Mouse (Mus musculus): Measurements from ENCODE around the gene Tnfsf13. TPM values are rescaled to one million over a fixed set of nuclear protein-coding genes. Genes with fewer than 3 reads are reported as not detected.

The Tnfsf13 gene
- total and polyA plus RNA-seq, 2 experiments from 2014 or later, result 0.57 TPM; not detected in 1

DNA sequence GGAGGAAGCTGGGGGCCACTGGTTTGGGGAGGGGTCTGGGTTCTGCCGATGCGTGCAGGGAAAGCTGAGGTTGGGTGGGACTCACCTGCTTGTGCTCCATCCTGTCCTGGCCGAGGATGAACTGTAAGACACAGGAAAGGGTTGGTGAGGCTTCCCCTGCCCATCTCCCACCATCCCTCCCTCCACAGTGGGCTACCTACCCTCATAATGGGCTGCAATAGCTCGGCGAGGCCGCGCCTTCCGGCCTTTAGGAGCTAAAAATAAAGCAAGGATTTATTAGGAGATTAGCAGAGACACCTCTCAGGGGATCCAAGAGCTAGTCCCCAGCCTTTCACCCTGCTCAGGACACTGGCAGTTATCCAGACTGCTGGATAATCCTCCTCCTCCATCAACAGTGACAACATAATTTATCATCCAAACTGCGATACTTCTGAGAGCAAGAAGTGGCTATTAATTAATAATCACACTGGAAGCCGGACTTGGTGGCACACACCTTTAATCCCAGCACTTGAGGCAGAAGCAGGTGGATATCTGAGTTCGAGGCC lies 7.9 kb upstream of the Tnfsf13 start:
- DNase-seq (ENCODE audit: low spot score) (no peak), ATAC-seq (ENCODE audit: insufficient read depth, low read depth) (no peak)
- 42% methylated on average over 11 of the region's 11 CpGs for WGBS
- H3K36me3 ChIP-seq (replicated peaks; ENCODE audit: control insufficient read depth, insufficient read depth, low read length), result no peaks in the 10 kb centered on the region
- no peak for TF ChIP-seq EP300 (IDR thresholded peaks at IDR 0.05; ENCODE audit: low read depth)
- TF ChIP-seq CTCF (IDR thresholded peaks at IDR 0.05; ENCODE audit: low read depth), result no peak
- H3K4me1 ChIP-seq (ENCODE audit: control insufficient read depth, insufficient read depth), result peaks cover 4% of the 10 kb centered on the region; the same call in 1 of the 2 replicates
- no peak overlapping the region for H3K4me3 ChIP-seq (ENCODE audit: low read depth, low read length)
- H3K4me2 ChIP-seq (ENCODE audit: low read depth, low read length), result no peak overlapping the region
- no peak overlapping the region for H3K9ac ChIP-seq (replicated peaks; ENCODE audit: low read depth, low read length)
- no peak overlapping the region for H3K27ac ChIP-seq (ENCODE audit: low read depth)
- H3K27me3 ChIP-seq (ENCODE audit: control insufficient read depth, insufficient read depth, low read length), result no peaks in the 10 kb centered on the region
- H3K9me3 ChIP-seq (replicated peaks; ENCODE audit: control insufficient read depth, low read length), result no peaks in the 10 kb centered on the region

DNA sequence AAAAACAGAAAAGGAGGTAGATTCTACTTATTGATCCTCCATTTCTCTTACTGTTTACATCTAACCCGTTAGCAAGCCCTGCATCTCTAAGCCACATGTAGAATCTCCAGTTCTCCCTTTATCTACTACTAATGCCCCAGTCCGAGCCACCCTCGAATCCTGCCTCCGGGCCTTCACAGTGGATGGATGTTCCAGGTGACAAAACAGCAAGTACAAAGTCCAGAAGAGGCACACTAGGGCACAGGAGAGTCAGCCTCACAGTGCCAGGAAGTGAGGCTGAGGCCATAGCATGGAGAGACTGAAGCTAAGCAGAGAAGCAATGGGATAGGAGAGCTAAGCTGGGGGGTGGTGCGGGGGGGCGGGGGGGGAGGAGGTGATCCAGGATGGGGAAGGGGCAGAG lies 7.3 kb upstream of the Tnfsf13 start:
- Histone ChIP-seq H3K4me3 (ENCODE audit: low read depth, low read length) (no peak overlapping the region), H3K9me3 (replicated peaks; ENCODE audit: control insufficient read depth, low read length) (no peaks in the 10 kb centered on the region), H3K27ac (ENCODE audit: low read depth) (no peak overlapping the region), H3K36me3 (replicated peaks; ENCODE audit: control insufficient read depth, insufficient read depth, low read length) (no peaks in the 10 kb centered on the region), H3K9ac (replicated peaks; ENCODE audit: low read depth, low read length) (no peak overlapping the region), H3K4me1 (ENCODE audit: control insufficient read depth, insufficient read depth) (peaks cover 4% of the 10 kb centered on the region; the same call in 1 of the 2 replicates), H3K27me3 (ENCODE audit: control insufficient read depth, insufficient read depth, low read length) (no peaks in the 10 kb centered on the region), H3K4me2 (ENCODE audit: low read depth, low read length) (no peak overlapping the region)
- 85% methylated on average over 6 of the region's 6 CpGs for WGBS
- no peak for DNase-seq (ENCODE audit: low spot score)
- TF ChIP-seq EP300 (IDR thresholded peaks at IDR 0.05; ENCODE audit: low read depth), result no peak
- TF ChIP-seq CTCF (IDR thresholded peaks at IDR 0.05; ENCODE audit: low read depth), result no peak
- no peak for ATAC-seq (ENCODE audit: insufficient read depth, low read depth)

- TF ChIP-seq EP300 (IDR thresholded peaks at IDR 0.05; ENCODE audit: low read depth), result no peak
- TF ChIP-seq CTCF (IDR thresholded peaks at IDR 0.05; ENCODE audit: low read depth), result no peak
- Histone ChIP-seq H3K36me3 (replicated peaks; ENCODE audit: control insufficient read depth, insufficient read depth, low read length) (no peaks in the 10 kb centered on the region), H3K9ac (replicated peaks; ENCODE audit: low read depth, low read length) (no peak overlapping the region), H3K4me2 (ENCODE audit: low read depth, low read length) (no peak overlapping the region), H3K9me3 (replicated peaks; ENCODE audit: control insufficient read depth, low read length) (no peaks in the 10 kb centered on the region), H3K4me1 (ENCODE audit: control insufficient read depth, insufficient read depth) (peaks cover 4% of the 10 kb centered on the region; the same call in 1 of the 2 replicates), H3K27ac (ENCODE audit: low read depth) (no peak overlapping the region), H3K4me3 (ENCODE audit: low read depth, low read length) (no peak overlapping the region), H3K27me3 (ENCODE audit: control insufficient read depth, insufficient read depth, low read length) (no peaks in the 10 kb centered on the region)
- ATAC-seq (ENCODE audit: insufficient read depth, low read depth) (no peak), DNase-seq (ENCODE audit: low spot score) (no peak)
- 73% methylated on average over 9 of the region's 9 CpGs for WGBS
Measured at GRCm38 (mm10) chr11:69692196-69692811, 6.7 kb upstream of the Tnfsf13 start.

GRCm38 (mm10) chr11:69689891-69690290 lies 4.3 kb upstream of the Tnfsf13 start:
- Histone ChIP-seq H3K9me3 (replicated peaks; ENCODE audit: control insufficient read depth, low read length) (no peaks in the 10 kb centered on the region), H3K27ac (ENCODE audit: low read depth) (no peak overlapping the region), H3K4me1 (ENCODE audit: control insufficient read depth, insufficient read depth) (peaks cover 17% of the 10 kb centered on the region), H3K4me3 (ENCODE audit: low read depth, low read length) (no peak overlapping the region), H3K36me3 (replicated peaks; ENCODE audit: control insufficient read depth, insufficient read depth, low read length) (no peaks in the 10 kb centered on the region), H3K9ac (replicated peaks; ENCODE audit: low read depth, low read length) (no peak overlapping the region), H3K27me3 (ENCODE audit: control insufficient read depth, insufficient read depth, low read length) (no peaks in the 10 kb centered on the region), H3K4me2 (ENCODE audit: low read depth, low read length) (no peak overlapping the region)
- DNase-seq (ENCODE audit: low spot score) (no peak), ATAC-seq (ENCODE audit: insufficient read depth, low read depth) (no peak)
- 83% methylated on average over 1 of the region's 1 CpGs for WGBS
- TF ChIP-seq EP300 (IDR thresholded peaks at IDR 0.05; ENCODE audit: low read depth), result no peak
- no peak for TF ChIP-seq CTCF (IDR thresholded peaks at IDR 0.05; ENCODE audit: low read depth)

GRCm38 (mm10) chr11:69687061-69687460 lies 1.5 kb upstream of the Tnfsf13 start:
- TF ChIP-seq CTCF (IDR thresholded peaks at IDR 0.05; ENCODE audit: low read depth) (no peak), EP300 (IDR thresholded peaks at IDR 0.05; ENCODE audit: low read depth) (no peak)
- Histone ChIP-seq H3K9ac (replicated peaks; ENCODE audit: low read depth, low read length) (no peak overlapping the region), H3K4me3 (ENCODE audit: low read depth, low read length) (no peak overlapping the region), H3K27ac (ENCODE audit: low read depth) (0 out of 2 replicates have a peak overlapping the region, but pooled peaks have one; percentile 18), H3K4me2 (ENCODE audit: low read depth, low read length) (no peak overlapping the region), H3K4me1 (ENCODE audit: control insufficient read depth, insufficient read depth) (peaks cover 22% of the 10 kb centered on the region), H3K27me3 (ENCODE audit: control insufficient read depth, insufficient read depth, low read length) (no peaks in the 10 kb centered on the region), H3K9me3 (replicated peaks; ENCODE audit: control insufficient read depth, low read length) (no peaks in the 10 kb centered on the region), H3K36me3 (replicated peaks; ENCODE audit: control insufficient read depth, insufficient read depth, low read length) (no peaks in the 10 kb centered on the region)
- no peak for ATAC-seq (ENCODE audit: insufficient read depth, low read depth)
- 61% methylated on average over 5 of the region's 5 CpGs for WGBS
- no peak for DNase-seq (ENCODE audit: low spot score)
